Mouse (Mus musculus) brain, embryonic 14.5 days (tissue): Measurements from ENCODE around the gene Lrrc4.

Experiments
- CTCF ChIP-seq: fragments of 200-500 bp; IDR thresholded peaks from 2 replicates; pipeline ENCODE4 v1.5.1; 2012; ENCODE audit warnings: inconsistent platforms, mild to moderate bottlenecking, moderate library complexity, borderline replicate concordance; ENCODE audit not compliant: insufficient read depth, insufficient read length; ENCODE audit errors: extremely low read depth
- POLR2A ChIP-seq: fragments of 200-500 bp; IDR thresholded peaks from 2 replicates; pipeline ENCODE4 v1.6.1; 2012; ENCODE audit warnings: mild to moderate bottlenecking, inconsistent platforms, borderline replicate concordance; ENCODE audit not compliant: poor library complexity, insufficient read depth, insufficient read length, severe bottlenecking; ENCODE audit errors: extremely low read depth

- TF ChIP-seq CTCF (no peak), POLR2A (no peak)
Measured at GRCm38 (mm10) chr6:28874759-28875158, 43.2 kb upstream of the Lrrc4 start.
